Mouse (Mus musculus) right cerebral cortex, postnatal 25 days (tissue): ENCODE measurements around the gene Syp.
A peak's percentile ranks its signal among the peaks of the same experiment; 100 is the strongest.

Experiments used
- DNase-seq: peaks from one replicate; pipeline ENCODE4 v3.0.0; 2022

Gene Syp

GRCm38 (mm10) chrX:7638401-7639091, at the start of gene Syp:
TSS of gene Syp (plus strand) at chrX:7638471.
- DNase-seq, result peak; percentile 86

GRCm38 (mm10) chrX:7595371-7595770, 42.9 kb upstream of the Syp start:
- DNase-seq, result peak; percentile 18

DNA sequence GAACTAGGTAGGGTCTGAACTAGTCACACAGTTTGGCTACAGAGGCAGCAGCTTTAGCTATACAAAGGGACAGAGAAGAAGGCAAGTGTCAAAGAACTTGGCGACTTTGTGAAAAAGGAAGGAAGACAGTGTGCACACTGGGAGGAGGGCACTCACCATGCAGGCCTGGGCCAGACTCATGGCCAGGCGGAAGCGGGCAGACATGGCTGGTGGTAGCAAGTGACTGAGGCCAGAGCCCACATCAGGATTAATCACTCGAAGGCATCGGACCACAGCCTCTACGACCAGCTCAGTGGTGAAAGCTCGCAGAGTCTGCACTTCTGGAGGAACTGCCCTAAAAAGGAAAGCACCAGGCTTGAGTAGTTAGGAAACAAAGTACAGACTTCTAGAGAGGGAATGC, 34.3 kb upstream of the Syp start:
- no peak for DNase-seq

DNA sequence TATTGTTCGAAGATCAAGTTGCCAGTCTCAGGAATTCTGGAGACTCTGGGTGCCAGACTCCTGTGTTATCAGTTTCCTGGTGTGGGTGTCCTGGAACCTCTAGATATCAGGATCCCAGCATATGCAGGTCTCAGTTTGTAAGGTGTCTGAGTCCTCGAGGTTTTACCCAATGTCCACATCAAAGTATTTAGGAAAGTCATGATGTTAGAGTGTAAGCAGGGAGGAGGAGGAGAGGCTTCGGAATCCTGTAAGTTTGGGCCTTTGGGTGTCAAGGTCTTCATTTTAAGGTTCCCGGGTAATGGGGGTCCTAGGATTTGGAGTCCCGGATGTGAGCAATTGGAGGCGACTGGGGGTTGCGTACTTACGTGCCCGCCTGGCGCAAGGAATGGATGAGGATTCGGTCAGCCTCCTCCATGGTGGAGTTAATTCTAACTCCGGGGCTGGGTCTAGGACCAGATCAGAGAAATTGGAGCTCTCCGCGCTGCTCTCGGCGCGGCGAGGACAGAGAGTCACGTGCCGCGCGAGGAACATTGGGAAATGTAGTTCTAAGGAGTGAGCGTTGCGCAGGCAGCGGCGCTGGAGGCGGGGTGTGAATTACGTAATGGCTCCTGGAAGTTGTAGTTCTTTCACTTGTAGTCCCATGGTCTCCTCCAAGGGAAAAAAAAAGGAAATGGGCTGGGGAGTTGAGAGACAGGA, 33.2 kb upstream of the Syp start, which contains the start of gene Ccdc22:
Gene Ccdc22 (minus strand): TSS at position 639 of the 696 bp plus-strand sequence.
- DNase-seq, result peak; percentile 80

DNA sequence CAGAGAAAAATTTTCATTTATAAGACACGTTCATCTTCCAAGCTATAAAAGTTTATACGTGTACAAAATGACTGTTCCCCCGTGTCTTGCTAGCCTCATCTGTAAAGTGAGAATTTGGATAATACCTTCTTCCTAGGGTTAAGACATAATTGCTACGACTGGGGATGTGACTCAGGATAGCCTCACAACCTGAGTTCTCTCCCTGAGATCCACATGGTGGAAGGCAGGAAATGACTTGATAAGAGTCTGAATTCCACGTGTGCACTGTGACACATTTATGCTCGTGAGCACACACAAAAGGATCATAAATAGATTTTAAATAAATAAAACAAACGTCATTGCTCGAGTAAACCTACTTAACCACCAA, 32.7 kb upstream of the Syp start:
- no peak for DNase-seq

DNA sequence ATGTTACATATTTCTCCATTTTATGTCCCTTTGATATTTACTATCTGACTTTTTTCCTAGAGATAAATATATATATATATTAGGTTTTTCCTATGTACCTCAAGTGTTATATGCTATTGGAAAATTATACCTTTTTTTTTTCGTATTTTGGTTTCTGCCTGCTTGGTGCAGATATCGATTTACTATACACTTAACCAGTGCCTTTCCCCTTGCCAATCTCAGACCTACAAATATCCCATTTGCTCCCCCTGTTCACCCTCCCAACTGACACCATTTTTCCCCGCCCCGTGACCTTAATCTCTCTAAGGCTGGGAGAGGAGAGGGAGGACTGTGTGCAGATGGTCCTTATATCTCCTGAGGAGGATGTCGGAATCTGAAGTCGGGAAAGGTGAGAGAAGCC, 31.5 kb upstream of the Syp start, which contains the start of gene Cacna1f:
Gene Cacna1f (plus strand): TSS at position 301 of the 400 bp plus-strand sequence.
- no peak for DNase-seq

- peak; percentile 10 for DNase-seq
These were observed 28.2 kb upstream of the Syp start for GRCm38 (mm10) chrX:7610035-7610434.

DNA sequence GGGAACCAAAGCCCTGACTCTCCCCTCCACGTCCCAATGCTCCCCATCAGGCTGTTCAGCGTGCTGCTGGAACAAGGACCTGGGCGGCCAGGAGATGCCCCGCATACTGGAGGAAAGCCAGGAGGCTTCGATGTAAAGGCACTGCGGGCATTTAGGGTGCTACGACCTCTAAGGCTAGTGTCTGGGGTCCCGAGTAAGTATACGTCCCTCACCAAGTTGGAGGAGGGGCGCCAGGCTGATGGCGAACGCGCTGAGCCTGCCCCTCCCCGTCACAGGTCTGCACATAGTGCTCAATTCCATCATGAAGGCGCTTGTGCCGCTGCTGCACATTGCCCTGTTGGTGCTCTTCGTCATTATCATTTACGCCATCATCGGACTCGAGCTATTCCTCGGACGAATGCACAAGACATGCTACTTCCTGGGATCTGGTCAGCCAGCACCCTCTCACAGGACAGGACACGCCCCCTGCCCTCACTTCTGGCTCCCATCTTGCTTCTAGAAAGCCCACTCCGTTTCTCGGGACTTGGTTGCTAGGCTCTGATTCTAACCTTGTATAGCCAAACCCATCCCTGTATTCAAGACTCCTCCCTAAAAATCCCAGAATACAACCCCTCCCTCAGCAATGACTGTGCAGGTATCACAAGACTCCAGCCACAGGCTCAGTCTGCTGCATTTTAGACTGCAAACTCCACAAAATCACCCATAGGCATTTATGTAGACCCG, 27.6 kb upstream of the Syp start:
- peak; percentile 25 for DNase-seq

- no peak for DNase-seq
These were observed 20.3 kb upstream of the Syp start for GRCm38 (mm10) chrX:7617889-7618551.

DNA sequence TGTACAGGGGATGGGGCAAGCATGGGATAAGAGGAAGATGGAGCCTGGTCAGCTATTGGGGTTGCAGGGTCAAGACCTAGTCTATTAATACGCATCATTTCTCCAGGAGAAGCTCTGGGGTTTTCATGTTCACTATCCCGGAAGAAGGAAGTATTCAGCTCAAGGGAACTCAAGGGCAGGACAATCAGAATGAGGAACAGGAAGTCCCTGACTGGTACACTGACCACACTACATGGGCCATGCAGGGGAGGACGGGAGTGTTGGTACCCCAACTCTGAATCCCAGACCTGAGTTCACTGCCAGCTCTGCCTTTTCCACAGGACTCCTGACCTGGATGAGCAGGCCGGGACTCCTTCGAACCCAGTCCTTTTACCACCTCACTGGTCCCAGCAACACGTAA, 5.7 kb upstream of the Syp start:
- no peak for DNase-seq

DNA sequence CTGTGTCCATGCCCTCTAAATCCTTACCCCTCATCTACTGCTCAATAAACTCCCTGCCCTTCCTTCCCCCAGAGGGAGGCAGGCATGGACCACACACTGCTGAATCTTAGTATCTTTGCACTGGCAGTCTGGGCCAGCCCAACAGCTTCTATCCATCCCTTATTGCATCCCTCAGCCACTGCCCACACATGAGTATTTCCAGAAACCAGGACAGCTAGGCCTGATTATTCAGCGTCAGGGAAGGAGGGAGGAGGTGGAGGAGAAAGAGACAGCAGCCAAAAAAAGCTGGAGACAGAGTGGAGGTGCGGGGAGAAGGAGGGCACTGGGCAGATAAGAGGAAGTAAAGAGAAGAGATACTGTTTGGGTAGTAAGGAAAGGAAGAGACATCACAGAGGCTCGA, 3.2 kb upstream of the Syp start:
- no peak for DNase-seq

DNA sequence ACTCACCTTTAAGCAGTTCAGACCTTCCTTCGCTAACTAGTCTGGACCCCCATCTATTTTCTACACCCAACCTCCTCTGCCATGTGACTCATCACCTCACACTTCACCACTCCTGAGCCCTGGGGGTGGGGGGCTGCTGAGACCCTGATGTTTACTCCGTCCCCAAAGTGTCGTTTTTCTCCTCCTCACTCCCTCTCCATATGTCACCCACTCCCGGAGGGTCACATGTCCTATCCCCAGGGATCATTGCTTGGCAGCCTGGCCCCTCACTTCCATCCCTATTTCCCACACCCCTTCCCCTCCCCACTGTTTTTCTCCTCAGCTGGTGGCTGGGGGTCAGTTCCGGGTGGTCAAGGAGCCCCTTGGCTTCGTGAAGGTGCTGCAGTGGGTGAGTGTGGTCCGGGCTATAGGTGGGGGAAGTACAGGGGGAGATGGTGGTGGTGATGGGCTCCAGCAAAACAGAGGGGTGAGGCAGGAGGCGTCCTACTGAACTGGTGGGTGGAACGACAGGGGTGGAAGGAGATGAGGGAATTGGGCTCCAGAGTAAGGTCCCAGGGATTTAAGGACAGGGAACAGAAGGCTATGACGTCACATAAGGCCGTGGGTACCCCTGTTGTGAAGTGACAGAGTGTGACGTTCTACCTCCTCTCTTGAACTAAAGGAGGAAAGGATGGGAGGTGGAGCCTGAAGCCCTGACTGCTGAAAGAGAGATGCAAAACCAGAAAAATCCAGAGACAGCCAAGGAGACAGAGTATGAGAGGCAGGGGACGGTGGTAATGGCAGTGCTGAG, 1.5 kb downstream of the Syp start:
- no peak for DNase-seq

DNA sequence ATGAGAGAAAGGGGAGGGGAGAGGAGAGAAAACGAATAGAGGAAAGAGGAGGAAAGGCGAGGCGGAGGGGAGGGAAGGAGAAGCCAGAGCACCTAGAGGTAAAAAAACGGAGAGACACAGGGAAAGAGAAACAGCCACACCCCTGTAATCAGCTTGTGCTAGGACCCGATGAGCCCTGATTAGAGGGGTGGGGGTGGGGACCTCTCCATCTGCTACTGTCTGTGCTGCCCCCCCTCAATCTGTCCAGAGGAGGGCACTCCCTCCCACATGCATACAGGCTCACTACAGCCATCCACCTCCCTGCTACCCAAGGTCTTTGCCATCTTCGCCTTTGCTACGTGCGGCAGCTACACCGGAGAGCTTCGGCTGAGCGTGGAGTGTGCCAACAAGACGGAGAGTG, 2.5 kb downstream of the Syp start:
- DNase-seq, result no peak

DNA sequence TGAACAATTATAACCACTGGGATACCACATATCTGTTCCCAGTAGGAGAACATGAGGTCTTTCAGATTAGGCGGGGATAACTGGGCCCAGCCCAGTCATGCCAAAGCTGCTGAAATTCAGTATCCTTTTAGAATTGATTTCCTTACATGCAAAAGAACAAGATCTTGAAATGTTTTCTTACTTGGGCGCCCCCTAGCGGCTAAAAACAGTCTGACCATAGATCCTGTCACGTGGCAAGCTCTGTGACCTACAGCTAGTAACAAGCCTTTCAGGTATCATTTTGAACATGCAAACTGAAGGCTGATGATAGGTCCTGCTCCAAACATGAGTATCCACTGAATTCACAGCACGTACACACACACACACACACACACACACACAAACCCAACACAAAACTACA, 7.1 kb downstream of the Syp start:
- DNase-seq, result peak; percentile 60

DNA sequence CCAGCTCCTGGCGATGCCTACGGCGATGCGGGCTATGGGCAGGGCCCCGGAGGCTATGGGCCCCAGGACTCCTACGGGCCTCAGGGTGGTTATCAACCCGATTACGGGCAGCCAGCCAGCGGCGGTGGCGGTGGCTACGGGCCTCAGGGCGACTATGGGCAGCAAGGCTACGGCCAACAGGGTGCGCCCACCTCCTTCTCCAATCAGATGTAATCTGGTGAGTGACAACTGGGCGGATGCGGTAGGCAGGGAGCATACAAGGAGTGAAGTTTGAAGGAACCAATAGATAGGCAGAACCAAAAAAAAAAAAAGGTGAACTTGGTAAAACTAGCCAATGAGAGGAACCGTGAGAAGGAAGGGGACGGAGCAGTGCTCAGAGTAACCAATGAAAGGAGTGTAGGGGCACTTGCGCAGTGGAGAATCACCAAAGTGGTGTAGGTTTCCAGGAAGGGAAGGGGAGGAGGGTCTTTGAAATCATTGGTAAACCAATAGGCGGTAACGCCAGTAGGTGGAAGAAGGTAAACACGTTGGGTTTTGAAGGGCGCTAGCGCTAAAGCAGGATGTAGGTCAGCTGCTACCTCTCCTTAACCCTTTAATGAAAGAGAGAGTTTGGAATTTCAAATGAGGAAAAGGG, 10.5 kb downstream of the Syp start:
- DNase-seq, result peak; percentile 53

- DNase-seq, result no peak
These were observed 19.0 kb downstream of the Syp start, which contains the start of gene Prickle3 for GRCm38 (mm10) chrX:7657221-7657639. TSS of gene Prickle3 (plus strand) at chrX:7657260.

- no peak for DNase-seq
These were observed 19.9 kb downstream of the Syp start for GRCm38 (mm10) chrX:7658031-7658784.

DNA sequence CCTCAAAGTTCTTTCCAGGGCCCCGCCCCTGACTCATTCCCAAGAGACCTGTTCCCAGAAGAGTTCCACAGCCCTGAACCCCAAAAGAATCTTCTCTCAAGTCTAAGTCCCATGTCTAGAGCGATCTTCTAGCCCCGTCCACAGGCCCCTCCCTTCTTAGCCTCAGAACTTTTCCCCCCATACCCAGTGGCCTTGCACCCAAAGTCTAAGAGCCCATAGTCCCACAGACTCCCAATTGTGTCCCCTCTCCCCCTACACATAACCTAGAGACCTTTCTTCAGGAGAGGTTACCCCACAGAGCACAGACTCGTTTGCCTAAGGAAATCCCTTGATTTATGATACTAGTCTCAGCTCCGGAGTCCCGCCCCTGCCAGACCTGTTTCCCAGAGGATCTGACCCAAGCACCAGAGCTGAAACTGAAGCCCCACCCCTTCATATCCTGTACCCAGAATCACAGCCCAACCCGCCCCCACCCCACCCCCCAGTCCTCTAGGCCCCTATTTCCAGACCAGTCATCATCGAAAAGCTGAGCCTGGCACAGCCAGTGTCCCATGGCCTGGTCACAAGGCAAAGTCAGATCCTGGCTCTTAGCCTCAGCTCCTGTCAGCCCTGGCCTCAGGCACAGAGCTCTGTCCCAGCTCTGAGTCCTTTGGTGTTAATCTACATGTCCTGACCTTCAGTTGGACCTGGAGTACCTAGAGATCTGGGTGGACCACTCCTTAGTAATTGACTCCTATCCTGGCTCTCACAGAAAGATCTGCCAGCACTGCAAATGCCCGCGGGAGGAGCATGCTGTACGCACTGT, 20.7 kb downstream of the Syp start:
- no peak for DNase-seq

DNA sequence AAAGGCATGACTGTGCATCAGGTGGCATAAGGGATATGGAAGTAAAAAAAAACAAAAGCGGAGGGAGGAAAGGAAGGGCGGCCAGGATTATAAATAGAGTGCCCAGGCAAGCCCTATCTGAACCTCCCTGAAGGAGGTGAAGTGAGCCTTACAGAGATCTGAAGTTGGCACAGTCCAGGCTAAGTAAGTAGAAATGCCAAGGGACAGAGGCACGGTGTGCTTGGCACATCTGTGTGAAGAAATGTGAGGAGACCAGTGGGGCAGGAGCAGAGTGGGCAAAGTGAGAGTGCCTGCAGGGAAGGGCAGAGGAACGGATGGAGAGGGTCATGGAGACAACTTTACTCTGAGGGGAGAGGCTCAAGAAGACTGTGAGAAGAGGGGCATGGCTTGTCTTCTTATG, 22.8 kb downstream of the Syp start:
- no peak for DNase-seq

- DNase-seq, result no peak
These were observed 24.7 kb downstream of the Syp start for GRCm38 (mm10) chrX:7662936-7663335.
